Mouse (Mus musculus) testis, postnatal 14 days (tissue): ENCODE measurements at regions not wholly inside any gene's neighbourhood (a gene's known extent, or its start where the extent isn't known, plus 50 kb on each side); places are given as distances from the start of the nearest gene placed in this dataset.
"Not testable (repeated sequence)": the region's sequence is repeated elsewhere in the genome, so short reads cannot be mapped to it uniquely, and the experiment has no call there.

Experiments used
- DNase-seq: peaks from one replicate; pipeline ENCODE4 v3.0.0; 2021; ENCODE audit warnings: low spot score

GRCm38 (mm10) chr16:63104383-63104782 lies 250.3 kb downstream of the Pros1 start:
- no peak for DNase-seq

GRCm38 (mm10) chr16:63104938-63105714 lies 251.0 kb downstream of the Pros1 start:
- no peak for DNase-seq

- no peak for DNase-seq
Observed at GRCm38 (mm10) chr16:63116456-63116855, 262.3 kb downstream of the Pros1 start.

- no peak for DNase-seq
Observed at GRCm38 (mm10) chr16:63118721-63119120, 264.6 kb downstream of the Pros1 start.

- no peak for DNase-seq
Observed at GRCm38 (mm10) chr16:63143851-63144250, 289.7 kb downstream of the Pros1 start.

GRCm38 (mm10) chr16:63155300-63155821 lies 301.3 kb downstream of the Pros1 start:
- no peak for DNase-seq

GRCm38 (mm10) chr16:63170101-63170500 lies 316.0 kb downstream of the Pros1 start:
- DNase-seq = no peak

GRCm38 (mm10) chr16:63179228-63179627 lies 325.1 kb downstream of the Pros1 start:
- DNase-seq = no peak

- DNase-seq = no peak
Observed at GRCm38 (mm10) chr16:63191181-63191580, 337.1 kb downstream of the Pros1 start.

- no peak for DNase-seq
Observed at GRCm38 (mm10) chr16:63191623-63192022, 337.5 kb downstream of the Pros1 start.

- DNase-seq = no peak
Observed at GRCm38 (mm10) chr16:63194595-63194994, 340.5 kb downstream of the Pros1 start.

- DNase-seq = not testable (repeated sequence)
Observed at GRCm38 (mm10) chr16:63213471-63213870, 359.4 kb downstream of the Pros1 start.

- no peak for DNase-seq
Observed at GRCm38 (mm10) chr16:63220228-63220879, 366.2 kb downstream of the Pros1 start.

GRCm38 (mm10) chr16:63224608-63225007 lies 370.5 kb downstream of the Pros1 start:
- no peak for DNase-seq

- no peak for DNase-seq
Observed at GRCm38 (mm10) chr16:63225097-63225496, 371.0 kb downstream of the Pros1 start.

GRCm38 (mm10) chr16:63229135-63229534 lies 375.0 kb downstream of the Pros1 start:
- no peak for DNase-seq

GRCm38 (mm10) chr16:63229567-63229966 lies 375.5 kb downstream of the Pros1 start:
- no peak for DNase-seq

GRCm38 (mm10) chr16:63270173-63270572 lies 416.1 kb downstream of the Pros1 start:
- DNase-seq = no peak

- no peak for DNase-seq
Observed at GRCm38 (mm10) chr16:63277556-63277955, 423.4 kb downstream of the Pros1 start.

GRCm38 (mm10) chr16:63278259-63278697 lies 424.2 kb downstream of the Pros1 start:
- DNase-seq = no peak

GRCm38 (mm10) chr16:63287655-63288054 lies 433.5 kb downstream of the Pros1 start:
- no peak for DNase-seq

- no peak for DNase-seq
Observed at GRCm38 (mm10) chr16:63311676-63312075, 457.6 kb downstream of the Pros1 start.

GRCm38 (mm10) chr16:63313544-63313943 lies 459.4 kb downstream of the Pros1 start:
- DNase-seq = no peak
